Mouse (Mus musculus): ENCODE results near the gene Gtse1. TPM values are rescaled to one million over a fixed set of nuclear protein-coding genes. Genes with fewer than 3 reads are reported as not detected.

The Gtse1 gene
- 7.8 and 13.4 TPM in 2 replicates for polyA plus RNA-seq (2012; ENCODE audit: low replicate concordance)

GRCm38 (mm10) chr15:85859490-85860031, at the start of gene Gtse1:
Gene Gtse1, plus strand, starts transcription at chr15:85859745.

GRCm38 (mm10) chr15:85811535-85812277, 47.8 kb upstream of the Gtse1 start, which contains the start of gene Cdpf1:
Gene Cdpf1, minus strand, starts transcription at chr15:85811697.

GRCm38 (mm10) chr15:85821203-85822010, 38.1 kb upstream of the Gtse1 start, which contains the start of gene Pkdrej:
Gene Pkdrej, minus strand, starts transcription at chr15:85821734.

GRCm38 (mm10) chr15:85831954-85832590, 27.5 kb upstream of the Gtse1 start, which contains the start of gene Ttc38:
Gene Ttc38, plus strand, starts transcription at chr15:85832306.

GRCm38 (mm10) chr15:85878848-85879497, 19.4 kb downstream of the Gtse1 start, which contains the start of gene Trmu:
Gene Trmu, plus strand, starts transcription at chr15:85879312.

Other genes starting within 250 kb of the Gtse1 start
- gene Ppara, start 124.8 kb upstream of the Gtse1 start, polyA plus RNA-seq (2012; ENCODE audit: low replicate concordance): 0.05 TPM in 1 of 2 replicates, not detected in the other
- gene Cdpf1, start 48.0 kb upstream of the Gtse1 start, polyA plus RNA-seq (2012; ENCODE audit: low replicate concordance): 8.6 and 26.2 TPM in 2 replicates
- 0.01 TPM in 1 of 2 replicates, not detected in the other for gene Pkdrej, start 38.0 kb upstream of the Gtse1 start, polyA plus RNA-seq (2012; ENCODE audit: low replicate concordance)
- 6.2 and 6.3 TPM in 2 replicates for gene Ttc38, start 27.4 kb upstream of the Gtse1 start, polyA plus RNA-seq (2012; ENCODE audit: low replicate concordance)
- gene Trmu, start 19.6 kb downstream of the Gtse1 start, polyA plus RNA-seq (2012; ENCODE audit: low replicate concordance): 18.4 and 47.2 TPM in 2 replicates
- 18.6 and 51.8 TPM in 2 replicates for gene Celsr1, start 174.0 kb downstream of the Gtse1 start, polyA plus RNA-seq (2012; ENCODE audit: low replicate concordance)
- gene Gramd4, start 197.9 kb downstream of the Gtse1 start, polyA plus RNA-seq (2012; ENCODE audit: low replicate concordance): 35.3 and 45.5 TPM in 2 replicates

Measured in hematopoietic multipotent progenitor cell, adult 10-12 weeks (in vitro differentiated cells).